Mouse (Mus musculus) frontal cortex, postnatal 14 days (tissue): Measurements from ENCODE around the gene Gtf2b.

ENCODE experiments used
- DNase-seq, 2 experiments: peaks; one replicate each; pipeline ENCODE4 v3.0.0; 2022; ENCODE audit warnings: low spot score in 2 of 2

Gene Gtf2b

DNA sequence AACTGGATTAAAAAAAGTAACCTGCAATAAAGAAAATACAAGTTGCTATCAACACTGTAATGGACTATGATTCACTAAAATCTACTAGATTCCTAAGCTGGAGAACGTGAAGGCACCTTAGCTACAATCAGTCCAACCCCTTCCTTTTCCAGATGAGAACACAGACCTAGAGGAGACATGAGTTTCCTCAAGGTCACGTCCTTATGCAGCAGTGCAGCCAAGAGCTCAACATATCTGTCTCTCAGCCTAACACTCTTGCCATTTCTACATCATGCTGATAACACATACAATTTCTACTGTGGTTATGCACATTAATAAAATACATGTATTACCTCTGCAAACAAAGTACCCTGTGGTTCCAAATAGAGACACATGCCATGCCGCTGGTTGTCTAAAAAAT, 46.7 kb downstream of the Gtf2b start:
- DNase-seq, result no peak

GRCm38 (mm10) chr3:142817506-142817905, 52.7 kb downstream of the Gtf2b start:
- DNase-seq, result no peak

DNA sequence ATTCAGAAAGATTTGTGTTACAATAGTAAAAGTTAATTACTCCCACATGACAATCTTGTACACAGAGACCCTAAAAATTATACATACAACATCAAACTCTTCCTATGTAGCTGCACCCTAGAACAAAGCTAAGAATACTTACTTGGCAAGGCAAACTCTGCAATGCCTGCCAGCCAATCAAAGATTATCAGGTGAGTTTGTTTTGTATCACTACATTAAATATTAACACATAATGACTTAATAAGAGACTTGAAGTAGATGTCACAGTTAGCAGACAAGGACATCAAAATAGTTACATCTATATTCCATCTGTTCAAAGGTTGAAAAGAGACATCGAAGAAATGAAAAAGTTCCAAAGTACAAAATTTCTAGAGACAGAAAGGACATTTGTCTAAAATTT, 58.8 kb downstream of the Gtf2b start:
- DNase-seq, result no peak

DNA sequence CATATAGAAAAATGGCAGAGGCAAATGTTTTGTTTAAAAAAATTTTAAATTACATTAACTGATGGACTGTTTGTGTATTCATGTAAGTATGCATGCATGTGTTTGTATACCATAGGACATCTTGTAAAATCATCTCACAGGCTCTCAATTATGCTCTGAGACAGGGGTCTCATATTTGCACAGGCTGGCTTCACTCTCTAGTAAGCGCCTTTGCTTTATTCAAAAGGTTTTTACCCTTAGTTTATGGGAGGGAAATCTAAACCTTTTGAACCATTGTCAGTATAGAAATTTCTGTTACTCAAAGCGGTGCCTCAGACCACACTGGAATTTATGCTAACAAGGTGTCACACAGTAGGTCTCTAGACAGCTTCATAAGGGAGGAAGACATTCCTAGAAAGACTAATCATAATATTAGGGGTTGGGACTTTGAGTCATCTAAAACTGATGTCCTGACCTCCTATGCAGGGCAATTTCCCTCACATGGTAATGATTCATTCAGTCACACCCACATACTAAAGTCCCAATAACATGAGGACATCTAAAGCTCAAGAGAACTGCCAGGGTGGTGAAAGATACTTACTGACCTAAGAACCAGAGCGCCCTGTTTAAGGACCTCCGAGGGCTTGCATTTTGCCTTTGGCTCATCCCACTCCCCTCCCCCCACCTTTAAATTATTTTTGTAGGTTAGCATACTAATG, 61.8 kb downstream of the Gtf2b start:
- DNase-seq, result no peak

- DNase-seq, result no peak
These were observed 68.1 kb downstream of the Gtf2b start for GRCm38 (mm10) chr3:142832910-142833309.
